Mouse (Mus musculus) frontal cortex, adult (tissue): ENCODE measurements at regions not wholly inside any gene's neighbourhood (a gene's known extent, or its start where the extent isn't known, plus 50 kb on each side); places are given as distances from the start of the nearest gene placed in this dataset.
"Not testable (repeated sequence)": the region's sequence is repeated elsewhere in the genome, so short reads cannot be mapped to it uniquely, and the experiment has no call there.

Experiments used
- ATAC-seq: cut with Nextera tagmentation; 2 replicates; pipeline ENCODE4 v1.9.2; 2017; ENCODE audit warnings: mild to moderate bottlenecking, moderate library complexity, mixed read lengths; ENCODE audit not compliant: low TSS enrichment

DNA sequence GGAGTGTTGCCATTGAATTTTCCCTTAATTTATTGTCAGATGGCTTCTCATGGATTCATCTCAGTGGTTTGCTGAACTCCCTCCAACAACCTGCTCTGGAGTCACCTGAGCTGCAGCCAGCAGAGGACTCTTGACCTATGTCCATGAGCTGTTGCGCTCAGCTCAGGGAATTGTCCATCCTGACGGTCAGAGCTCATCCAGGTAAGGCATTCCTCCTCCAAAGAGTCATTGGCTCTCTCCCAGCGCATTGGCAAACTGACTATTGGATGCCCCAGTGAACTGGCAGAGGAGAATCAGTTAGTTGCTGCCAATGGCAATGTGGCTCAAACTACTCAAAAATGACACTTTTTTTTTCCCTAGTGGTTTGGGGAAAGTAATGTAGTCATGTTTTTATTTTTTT is 345.3 kb upstream of the Fign start:
- no peak for ATAC-seq

DNA sequence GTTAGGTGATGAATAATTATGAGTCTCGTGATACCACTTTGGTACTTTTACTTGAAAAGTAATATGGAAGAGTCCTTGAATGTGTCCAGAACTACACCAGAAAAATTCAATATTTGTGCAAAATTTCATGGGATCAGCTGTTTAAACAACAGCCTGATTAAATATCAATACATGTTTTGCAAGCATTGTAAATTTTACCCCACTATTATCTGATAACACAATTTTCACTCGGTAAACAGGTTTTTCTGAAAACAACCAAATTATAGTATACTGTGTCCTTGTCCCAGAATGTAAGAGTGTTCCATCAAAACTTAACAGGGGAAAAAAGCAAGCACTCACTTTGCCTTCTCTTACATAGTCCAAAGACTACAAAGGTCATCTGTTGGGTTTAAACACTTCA is 343.1 kb upstream of the Fign start:
- no peak for ATAC-seq

DNA sequence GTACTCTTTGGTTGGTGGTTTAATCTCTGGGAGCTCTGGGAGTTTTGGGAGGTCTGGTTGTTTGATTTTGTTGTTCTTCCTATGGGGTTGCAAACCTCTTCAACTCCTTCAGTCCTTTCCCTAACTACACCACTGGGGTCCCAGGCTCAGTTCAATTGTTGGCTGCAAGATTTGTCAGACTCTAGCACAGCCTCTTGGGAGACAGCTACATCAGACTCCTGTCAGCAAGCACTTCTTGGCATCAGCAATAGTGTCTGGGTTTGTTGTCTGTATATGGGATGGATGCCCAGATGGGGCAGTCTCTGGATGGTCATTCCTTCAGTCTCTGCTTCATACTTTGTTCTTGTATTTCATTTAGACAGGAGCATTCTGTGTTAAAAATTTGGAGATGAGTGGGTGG is 319.3 kb upstream of the Fign start:
- ATAC-seq = not testable (repeated sequence)

DNA sequence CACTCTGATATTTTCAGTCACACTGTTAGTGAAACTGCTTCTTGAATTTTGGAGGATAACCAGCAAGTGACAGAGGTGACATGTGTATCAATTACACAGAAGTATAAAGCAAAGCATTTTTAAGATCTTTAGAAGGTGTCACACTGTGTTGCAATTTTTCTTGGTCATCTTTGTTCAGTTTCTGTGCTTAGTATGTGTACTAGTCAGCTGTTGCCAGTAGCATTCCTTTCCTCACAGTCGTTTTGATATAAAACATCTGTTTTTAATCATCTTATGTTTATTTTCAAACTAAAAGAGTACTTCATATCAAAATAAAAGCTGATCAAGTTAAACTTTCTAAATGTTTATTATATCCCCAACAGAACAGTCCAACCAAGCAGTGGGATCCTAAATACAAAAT is 316.0 kb upstream of the Fign start:
- no peak for ATAC-seq

DNA sequence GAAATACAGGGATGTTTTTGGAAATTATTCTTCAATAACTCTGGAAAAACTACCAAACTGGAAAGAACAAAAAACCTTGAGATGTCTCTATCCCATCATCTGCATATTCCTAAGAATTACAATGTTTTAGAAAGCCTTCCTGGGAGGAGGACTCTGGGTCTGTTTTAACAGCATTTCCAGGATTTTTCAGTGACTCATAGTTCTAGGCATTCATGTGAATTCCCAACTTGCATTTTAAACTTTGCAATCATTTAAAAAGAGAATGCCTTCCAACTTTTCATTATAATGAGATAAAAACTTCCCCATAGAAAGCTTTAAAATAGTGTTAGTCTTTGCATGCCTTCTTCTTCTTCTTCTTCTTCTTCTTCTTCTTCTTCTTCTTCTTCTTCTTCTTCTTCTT is 315.4 kb upstream of the Fign start:
- peak; percentile 65 for ATAC-seq

DNA sequence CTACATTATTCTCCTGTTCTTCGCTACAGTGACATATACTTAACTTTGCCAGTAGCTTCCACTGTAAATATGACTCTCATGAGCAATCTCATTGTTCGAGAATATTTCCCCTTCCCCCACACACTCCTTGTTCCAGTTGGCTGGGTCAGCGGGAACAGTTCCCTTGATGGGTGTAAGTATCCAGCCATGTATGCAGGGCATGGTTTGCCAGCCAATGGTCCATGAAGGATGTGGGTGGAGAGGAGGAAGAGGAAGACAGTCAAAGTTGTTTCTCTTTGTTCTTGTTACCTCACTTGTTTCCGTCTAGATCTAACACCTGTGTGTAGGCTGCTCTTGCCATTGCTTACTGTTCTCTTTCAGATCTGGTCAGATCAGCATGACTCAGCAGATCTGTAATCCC is 298.1 kb upstream of the Fign start:
- no peak for ATAC-seq

DNA sequence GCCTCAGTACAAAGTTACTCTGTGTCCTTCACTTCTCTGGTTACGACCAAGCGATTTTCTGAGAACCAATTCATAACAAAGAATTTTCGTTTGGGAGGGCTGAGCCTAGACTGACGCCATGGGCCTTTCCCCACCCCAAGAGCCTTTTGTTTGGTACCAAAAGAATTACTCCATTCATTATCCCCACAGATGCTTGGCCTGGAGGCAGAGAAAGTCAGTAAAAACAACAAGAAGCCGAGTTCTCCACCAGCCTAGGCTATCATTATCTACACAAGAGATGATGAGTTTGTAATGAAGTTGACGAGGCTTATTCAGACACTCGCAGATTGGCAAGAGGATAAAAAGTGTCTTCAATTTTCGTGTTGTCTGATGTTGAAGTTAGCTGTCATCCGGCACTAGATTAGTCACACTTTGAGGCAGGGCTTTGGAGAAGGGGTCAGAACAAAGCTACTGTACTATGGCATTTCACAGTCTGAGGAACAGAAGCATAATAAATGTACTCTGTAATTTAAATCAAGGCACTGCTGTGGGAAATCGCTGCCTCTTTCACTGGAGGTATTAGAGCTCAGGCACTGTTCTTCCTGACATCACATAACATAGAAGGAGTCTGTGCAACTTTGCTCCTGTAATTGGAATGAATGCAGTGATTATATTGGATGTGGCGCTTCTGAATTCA is 296.9 kb upstream of the Fign start:
- peak; percentile 95 for ATAC-seq

DNA sequence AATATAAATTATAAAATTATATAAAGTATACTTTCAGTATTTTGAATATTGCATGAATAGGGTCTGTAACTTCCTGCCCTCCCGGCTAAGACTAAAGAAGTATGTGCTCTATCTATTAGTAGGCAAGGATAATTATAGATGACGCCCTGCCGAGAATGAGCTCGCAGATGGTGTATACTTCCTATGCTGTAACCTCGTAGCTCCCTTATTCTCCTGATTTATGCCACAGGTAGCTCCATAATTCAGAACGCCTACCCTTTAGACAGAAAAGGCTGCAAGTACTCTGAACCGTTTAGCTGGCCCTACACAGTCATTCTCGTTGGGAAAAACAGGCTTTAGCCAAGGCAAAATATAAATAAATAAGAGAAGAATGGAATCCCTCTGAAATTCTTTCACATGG is 296.4 kb upstream of the Fign start:
- no peak for ATAC-seq

DNA sequence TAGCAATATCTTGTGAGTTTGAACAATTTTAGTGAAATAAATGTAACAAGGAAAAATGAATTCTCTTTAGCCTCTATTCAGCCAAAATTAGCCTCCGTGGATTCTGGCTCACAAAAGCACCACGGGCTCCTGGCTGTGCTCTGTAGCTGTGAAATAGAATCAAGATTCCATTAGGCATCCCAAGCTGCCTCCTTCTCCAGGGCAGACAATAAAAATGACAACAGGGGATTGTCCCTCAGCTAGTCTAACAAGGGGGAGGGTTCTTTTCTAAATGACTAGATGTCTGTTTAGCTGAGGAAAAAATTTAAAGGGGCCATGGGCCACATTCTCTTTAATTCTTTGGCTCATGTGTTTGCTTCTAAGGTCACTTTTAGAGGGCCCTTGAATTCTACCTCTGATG is 272.0 kb upstream of the Fign start:
- ATAC-seq = peak; percentile 57; the same call in 1 of the 2 replicates

DNA sequence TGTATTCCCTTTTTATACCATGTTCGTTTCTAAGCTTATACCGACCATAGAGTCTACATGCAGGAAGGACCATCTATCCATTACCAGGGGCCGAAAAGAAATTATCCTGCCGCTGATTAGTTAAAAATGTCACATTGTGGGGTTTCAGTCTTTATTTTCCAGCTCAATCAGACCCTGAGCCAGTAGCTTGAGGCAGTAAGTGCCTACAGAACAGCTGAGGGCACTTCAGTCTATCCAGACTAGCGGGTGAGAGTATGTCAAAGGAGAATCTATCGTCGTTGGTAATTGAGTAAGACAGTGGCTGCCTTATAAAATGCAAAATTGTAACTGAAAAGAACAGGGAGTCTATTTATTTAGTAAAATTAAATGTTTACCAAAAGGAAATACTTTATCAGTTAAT is 269.4 kb upstream of the Fign start:
- ATAC-seq = no peak

DNA sequence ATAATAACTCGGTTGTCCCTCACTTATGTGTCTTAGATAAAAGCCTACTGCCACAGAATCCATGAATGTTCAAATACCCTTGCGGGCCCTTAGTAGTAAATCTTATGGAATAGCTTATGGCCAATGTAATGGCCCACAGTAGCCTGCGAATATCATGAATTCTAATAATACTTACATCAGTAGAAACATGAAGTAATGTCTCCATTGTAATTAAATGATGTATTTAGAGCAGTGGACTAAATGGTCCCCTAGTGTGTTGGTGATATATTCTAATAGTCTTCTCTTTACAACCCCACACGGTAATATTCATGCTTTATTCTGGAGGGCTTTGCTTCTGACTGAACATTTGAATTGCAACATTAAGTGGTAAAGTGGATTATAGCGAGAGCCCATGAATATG is 268.7 kb upstream of the Fign start:
- ATAC-seq = no peak

DNA sequence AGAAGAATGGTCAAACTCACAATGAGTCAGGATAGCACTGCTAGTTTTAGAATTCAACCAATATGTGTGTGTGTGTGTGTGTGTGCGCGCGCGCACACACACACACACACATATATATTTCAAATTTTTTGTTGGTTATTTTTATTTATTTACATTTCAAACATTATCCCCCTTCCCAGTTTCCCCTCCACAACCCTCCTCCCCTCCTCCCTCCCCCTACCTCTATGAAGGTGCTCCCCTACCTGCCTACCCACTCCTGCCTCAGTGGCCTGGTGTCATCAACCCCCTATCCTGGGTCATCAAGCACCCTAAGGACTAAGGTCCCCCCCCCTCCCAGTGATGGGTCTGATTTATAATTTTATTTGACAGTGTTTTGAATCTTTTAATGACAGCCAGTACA is 258.4 kb upstream of the Fign start:
- no peak for ATAC-seq

DNA sequence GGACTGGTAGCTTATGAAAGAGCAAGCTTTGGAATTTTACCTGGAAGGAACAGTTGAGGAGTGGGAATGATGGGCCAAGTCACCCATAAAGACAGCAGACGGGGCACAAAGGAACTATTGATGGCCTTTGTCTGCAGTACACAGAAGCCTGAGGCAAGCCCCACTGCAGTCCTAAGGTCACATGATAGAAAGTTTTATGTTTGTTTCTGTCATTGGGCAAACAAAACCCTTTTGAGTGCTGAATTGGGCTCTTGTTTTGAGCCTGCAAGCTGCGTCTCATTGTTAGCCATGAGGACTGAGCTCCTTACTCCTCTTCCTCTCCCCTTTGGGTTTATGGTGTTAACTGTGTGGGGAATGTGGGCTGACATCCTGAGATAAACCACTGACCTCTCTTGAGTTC is 227.7 kb upstream of the Fign start:
- peak; percentile 88 for ATAC-seq
